Mouse (Mus musculus): ENCODE results near the gene Sema4c.

GRCm38 (mm10) chr1:36533546-36533945 lies 24.6 kb downstream of the Sema4c start:
- TF ChIP-seq CTCF (IDR thresholded peaks at IDR 0.05; ENCODE audit: low read depth, low read length) = no peak
- TF ChIP-seq GATA1 (IDR thresholded peaks at IDR 0.05; ENCODE audit: borderline replicate concordance, low read length) = no peak
- TF ChIP-seq GATA2 (IDR thresholded peaks at IDR 0.05; ENCODE audit: borderline replicate concordance, low read depth, low read length) = no peak
- TF ChIP-seq TAL1 (conservative IDR thresholded peaks at IDR 0.05; ENCODE audit: low read depth, low read length) = no peak

Data from G1E (cell line).